Mouse (Mus musculus) ovary, adult 2 months (tissue): Measurements from ENCODE around the gene Thtpa. TPM values are rescaled to one million over a fixed set of nuclear protein-coding genes. Genes with fewer than 3 reads are reported as not detected.

Source experiments
- polyA plus RNA-seq: library from polyadenylated mRNA; depleted of rRNA; stranded (reverse); fragments of >200 nt; gene quantifications from 2 replicates; pipeline ENCODE4 v1.2.3, GENCODE M21; 2012; rRNA removed

The Thtpa gene
- 5.6 and 7.9 TPM in 2 replicates for polyA plus RNA-seq

DNA sequence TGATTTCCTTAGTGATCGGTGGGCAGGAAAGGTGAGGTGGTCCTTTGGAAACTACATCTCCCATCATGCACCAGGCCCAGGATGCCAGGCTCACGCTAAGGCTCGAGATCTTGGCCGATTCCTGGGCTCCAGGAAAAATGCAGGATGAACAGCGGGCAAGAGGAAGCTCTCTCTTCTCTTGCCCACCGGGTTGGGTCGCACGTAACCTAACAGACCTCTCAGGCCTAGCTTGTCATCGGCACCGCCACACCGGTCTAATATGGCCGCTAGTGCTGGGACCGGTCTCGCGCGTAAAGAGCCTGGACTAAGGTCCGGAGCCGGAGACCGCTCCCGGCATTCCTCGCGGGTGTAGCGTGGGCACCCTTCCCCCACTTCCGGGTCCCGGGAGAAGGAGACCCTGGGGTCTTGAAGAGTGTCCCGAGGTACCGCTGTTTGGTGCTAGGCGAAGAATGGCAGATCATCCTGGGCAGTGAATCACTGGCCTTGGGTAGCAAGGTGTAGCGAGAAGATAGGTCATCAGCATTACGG is at the start of gene Thtpa:
TSS of gene Thtpa (plus strand) at position 81 of the 528 bp plus-strand sequence.

DNA sequence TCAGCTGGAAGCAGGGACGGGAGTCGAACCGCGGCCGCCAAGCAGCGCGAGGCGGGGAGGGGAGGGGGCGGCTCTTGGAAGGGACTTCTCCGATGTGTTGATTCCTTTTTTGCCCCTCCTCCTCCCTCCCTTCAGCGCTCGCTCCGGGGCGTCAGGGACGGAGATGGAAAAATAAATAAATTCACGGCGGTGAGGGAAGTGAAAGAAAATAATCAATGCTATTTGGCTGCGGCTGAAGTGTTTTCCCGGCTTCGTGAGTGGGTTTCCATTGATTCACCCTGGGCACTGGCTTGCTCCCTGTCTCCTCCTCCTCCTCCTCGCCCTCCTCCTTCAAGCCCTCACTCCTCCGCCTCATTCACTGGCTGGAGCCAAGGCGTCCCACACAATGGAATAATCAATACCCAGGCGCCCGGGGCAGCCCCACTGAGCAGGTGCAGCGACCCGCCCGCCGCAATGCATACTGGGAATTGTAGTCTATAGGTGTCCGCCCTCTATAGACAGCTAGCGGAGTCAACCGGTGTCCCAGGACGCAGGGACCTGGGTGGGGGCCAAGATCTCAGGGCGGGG is 2.5 kb upstream of the Thtpa start, which contains the start of gene Zfhx2:
TSS of gene Zfhx2 (minus strand) at position 314 of the 567 bp plus-strand sequence.

GRCm38 (mm10) chr14:55105836-55106809 is 11.5 kb downstream of the Thtpa start, which contains the start of gene Ap1g2:
Gene Ap1g2, minus strand, starts transcription at chr14:55106593.

DNA sequence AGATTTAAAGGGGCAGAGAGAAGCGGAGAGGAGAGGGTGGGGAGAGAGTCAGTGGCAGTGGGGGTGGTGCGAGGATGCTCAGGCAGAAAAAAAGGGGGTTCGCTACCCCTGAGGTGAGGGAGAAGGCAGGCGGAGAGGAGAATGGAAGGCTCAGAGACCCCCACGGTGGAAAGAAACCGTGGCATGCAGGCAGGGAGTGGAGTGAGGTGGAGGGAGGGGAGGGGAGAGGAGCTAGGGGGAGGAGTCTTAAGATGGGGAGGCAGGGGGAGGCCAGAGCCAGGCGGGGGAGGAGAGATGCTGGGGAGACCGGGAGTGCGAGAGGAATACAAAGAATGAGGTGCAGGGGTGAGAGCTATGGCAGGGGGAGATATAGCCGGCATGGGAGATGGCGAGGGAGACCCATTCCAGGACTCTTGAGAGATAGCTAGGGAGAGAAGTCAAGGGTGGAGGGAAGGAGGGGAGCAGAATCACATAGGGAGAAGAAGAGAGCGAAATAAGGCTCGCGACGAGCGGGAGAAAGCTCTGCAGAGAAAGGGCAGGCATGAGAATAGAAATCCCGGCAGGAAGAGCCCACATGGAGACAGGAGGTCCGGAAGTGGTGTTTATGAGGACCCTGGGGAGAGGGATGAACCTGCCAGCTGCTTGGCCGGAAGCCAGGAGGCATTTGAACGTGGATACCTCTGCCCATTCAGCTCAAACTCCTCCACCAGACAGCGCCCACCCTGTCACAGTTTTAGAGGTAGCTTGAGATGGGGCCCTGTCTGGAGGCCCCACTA is 22.0 kb downstream of the Thtpa start, which contains the start of gene Jph4:
TSS of gene Jph4 (minus strand) at position 511 of the 776 bp plus-strand sequence.

Other genes starting within 250 kb of the Thtpa start
- 6.3 and 8.0 TPM in 2 replicates for gene Homez, start 223.8 kb upstream of the Thtpa start, polyA plus RNA-seq
- gene Ppp1r3e, start 217.2 kb upstream of the Thtpa start, polyA plus RNA-seq, result 34.3 and 54.4 TPM in 2 replicates
- 48.5 and 61.4 TPM in 2 replicates for gene Bcl2l2, start 211.4 kb upstream of the Thtpa start, polyA plus RNA-seq
- gene Gm20521, start 211.3 kb upstream of the Thtpa start, polyA plus RNA-seq, result 14.1 and 17.9 TPM in 2 replicates
- 120 and 167 TPM in 2 replicates for gene Pabpn1, start 202.3 kb upstream of the Thtpa start, polyA plus RNA-seq
- 262 and 375 TPM in 2 replicates for gene Slc22a17, start 181.7 kb upstream of the Thtpa start, polyA plus RNA-seq
- 66.5 and 92.1 TPM in 2 replicates for gene Efs, start 168.7 kb upstream of the Thtpa start, polyA plus RNA-seq
- gene Il25, start 162.1 kb upstream of the Thtpa start, polyA plus RNA-seq, result 0.97 and 1.7 TPM in 2 replicates
- 2.8 and 5.0 TPM in 2 replicates for gene Cmtm5, start 158.5 kb upstream of the Thtpa start, polyA plus RNA-seq
- 0.36 and 0.39 TPM in 2 replicates for gene Myh6, start 127.9 kb upstream of the Thtpa start, polyA plus RNA-seq
- gene Gm17428, start 117.9 kb upstream of the Thtpa start, polyA plus RNA-seq, result not detected in 2 replicates
- 0.63 and 0.85 TPM in 2 replicates for gene Myh7, start 100.2 kb upstream of the Thtpa start, polyA plus RNA-seq
- 8.5 and 10.3 TPM in 2 replicates for gene Ngdn, start 79.3 kb upstream of the Thtpa start, polyA plus RNA-seq
- 1.3 and 1.5 TPM in 2 replicates for gene Zfhx2, start 2.5 kb upstream of the Thtpa start, polyA plus RNA-seq
- gene Ap1g2, start 11.8 kb downstream of the Thtpa start, polyA plus RNA-seq, result 36.3 and 37.4 TPM in 2 replicates
- 14.2 and 24.0 TPM in 2 replicates for gene Jph4, start 22.2 kb downstream of the Thtpa start, polyA plus RNA-seq
- 0.17 and 0.26 TPM in 2 replicates for gene Dhrs2, start 127.2 kb downstream of the Thtpa start, polyA plus RNA-seq